Mouse (Mus musculus): ENCODE measurements around the gene Sdr39u1.

Gene Sdr39u1

DNA sequence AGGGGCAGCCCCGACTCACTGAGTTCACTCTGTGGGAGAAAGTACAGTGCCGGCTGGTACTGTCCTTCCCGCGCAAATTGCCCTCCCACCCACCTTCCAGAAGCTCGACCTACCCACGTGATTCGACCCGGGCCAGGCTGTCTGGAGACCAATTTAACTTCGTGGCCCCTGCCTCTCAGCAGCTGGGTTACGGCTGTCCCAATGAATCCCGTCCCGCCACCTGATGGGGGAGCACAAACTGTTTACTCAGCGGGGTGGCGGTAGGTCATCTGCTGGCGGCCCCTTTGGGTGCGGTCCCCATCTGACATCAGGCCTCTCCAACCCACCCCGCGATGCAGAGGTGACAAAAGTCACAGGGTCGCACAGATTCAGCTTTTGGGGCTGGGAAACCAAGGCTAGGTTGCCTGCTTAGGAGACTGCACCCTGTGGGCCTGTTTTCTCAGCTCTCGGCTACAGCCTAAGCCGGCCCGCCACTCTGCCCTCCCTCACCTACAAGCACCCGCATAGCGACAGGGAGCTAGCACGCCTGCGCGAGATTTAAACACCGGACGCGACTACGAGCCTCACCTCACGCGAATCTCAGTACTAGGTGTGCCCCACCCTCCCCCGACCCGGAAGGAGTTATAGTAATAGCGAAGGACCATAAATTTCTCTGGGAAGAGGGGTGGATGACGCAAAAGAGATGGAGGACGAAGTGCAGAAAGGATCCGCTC is at the start of gene Sdr39u1:
Gene Sdr39u1 (minus strand): TSS at position 593 of the 713 bp plus-strand sequence.
- DNase-seq (ENCODE audit: low spot score in 2 of 2), result peak; percentile 52 to 87

DNA sequence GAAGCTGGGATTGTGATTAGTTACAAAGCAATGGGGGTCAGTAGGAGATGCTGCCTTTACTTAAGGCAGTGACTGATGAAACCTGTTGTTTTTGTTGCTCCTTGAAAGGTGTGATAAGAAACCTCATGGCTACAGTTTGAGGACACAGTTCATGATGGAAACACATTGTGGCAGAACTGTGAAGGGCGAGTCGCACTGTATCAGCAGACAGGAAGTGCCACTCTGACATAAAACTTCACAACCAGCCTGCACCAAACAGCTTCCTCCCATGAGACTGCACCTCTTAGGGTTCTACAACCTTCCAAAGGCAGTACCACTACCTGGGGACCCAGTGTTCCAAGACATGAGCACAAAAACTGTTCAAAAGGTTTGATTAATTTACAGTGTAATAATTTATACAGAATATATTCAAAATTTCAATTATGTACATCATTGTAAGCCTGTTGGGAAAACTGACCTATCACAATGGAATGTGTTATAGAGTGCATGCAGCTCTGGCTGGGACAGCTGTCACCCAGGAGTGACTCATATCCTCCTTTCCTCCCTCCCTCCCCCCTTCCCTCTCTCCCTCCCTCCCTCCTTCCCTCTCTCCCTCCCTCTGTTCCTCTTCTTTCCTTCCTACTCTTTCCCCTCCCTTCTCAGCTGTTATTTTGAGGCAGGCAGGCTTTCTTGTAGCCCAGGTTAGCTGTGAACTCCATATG is 46.3 kb upstream of the Sdr39u1 start:
- DNase-seq (ENCODE audit: low spot score in 2 of 2), result no peak

DNA sequence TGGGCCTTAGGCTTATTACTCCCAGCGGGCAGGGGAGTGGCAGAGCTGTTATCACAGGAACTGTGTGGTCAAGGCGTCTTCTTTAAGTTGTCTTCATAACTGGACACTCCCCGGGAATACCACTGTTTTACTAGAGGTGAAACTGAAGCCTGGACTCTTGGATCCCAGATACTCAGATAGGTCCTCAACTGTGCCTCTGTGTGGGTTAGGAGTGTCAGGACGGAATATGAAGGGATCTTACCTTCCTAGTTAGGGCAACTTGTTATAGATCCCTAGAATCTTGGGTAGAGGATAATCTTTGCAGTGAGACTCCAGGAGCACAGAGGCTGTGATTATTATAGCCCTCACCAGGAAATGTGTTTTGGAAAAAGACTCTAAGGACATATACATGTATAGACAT is 44.5 kb upstream of the Sdr39u1 start, which contains the start of gene Cma1:
Gene Cma1 (minus strand): TSS at position 101 of the 400 bp plus-strand sequence.
- no peak for DNase-seq (ENCODE audit: low spot score in 2 of 2)

- DNase-seq (ENCODE audit: low spot score in 2 of 2), result no peak
These were observed 43.5 kb upstream of the Sdr39u1 start for GRCm38 (mm10) chr14:55943601-55944000.

- no peak for DNase-seq (ENCODE audit: low spot score in 2 of 2)
These were observed 40.1 kb upstream of the Sdr39u1 start for GRCm38 (mm10) chr14:55940070-55940800.

GRCm38 (mm10) chr14:55933586-55933985 is 33.5 kb upstream of the Sdr39u1 start:
- no peak for DNase-seq (ENCODE audit: low spot score in 2 of 2)

DNA sequence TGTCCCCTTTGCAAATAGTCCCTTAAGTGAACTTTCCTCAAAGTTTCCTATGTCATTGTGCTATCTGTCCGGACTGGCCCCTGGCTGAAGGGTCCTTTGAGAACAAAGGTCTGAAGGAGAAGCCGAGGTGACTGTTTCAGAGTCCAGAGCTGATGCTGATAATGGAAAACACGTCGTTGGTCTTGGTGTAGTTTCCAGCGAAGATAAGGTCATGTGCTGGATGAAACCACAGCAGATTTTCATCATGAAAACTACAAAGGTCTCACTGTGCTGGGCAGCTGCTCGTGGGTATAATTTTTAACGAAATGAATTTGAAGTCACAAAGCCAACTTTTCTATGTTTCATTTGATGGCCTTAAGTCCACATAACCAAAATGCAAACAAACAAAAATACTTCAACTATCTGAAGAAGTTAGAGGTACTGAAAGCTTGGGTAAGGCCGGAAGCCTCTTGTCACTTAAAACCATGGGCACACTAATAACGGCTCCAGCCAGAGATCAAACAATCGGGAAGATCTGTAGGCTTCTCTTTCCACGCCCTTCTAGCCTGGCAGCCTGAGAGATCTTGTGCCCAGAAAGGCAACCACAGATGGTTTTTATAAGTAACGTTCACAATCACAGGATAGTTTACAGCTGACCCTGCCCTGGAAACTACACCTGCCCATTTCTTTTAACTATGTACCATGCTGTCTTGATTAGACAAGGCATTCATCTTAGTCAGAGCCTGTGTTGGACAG is 29.3 kb upstream of the Sdr39u1 start:
- no peak for DNase-seq (ENCODE audit: low spot score in 2 of 2)

GRCm38 (mm10) chr14:55926847-55927246 is 26.8 kb upstream of the Sdr39u1 start:
- DNase-seq (ENCODE audit: low spot score in 2 of 2), result no peak

DNA sequence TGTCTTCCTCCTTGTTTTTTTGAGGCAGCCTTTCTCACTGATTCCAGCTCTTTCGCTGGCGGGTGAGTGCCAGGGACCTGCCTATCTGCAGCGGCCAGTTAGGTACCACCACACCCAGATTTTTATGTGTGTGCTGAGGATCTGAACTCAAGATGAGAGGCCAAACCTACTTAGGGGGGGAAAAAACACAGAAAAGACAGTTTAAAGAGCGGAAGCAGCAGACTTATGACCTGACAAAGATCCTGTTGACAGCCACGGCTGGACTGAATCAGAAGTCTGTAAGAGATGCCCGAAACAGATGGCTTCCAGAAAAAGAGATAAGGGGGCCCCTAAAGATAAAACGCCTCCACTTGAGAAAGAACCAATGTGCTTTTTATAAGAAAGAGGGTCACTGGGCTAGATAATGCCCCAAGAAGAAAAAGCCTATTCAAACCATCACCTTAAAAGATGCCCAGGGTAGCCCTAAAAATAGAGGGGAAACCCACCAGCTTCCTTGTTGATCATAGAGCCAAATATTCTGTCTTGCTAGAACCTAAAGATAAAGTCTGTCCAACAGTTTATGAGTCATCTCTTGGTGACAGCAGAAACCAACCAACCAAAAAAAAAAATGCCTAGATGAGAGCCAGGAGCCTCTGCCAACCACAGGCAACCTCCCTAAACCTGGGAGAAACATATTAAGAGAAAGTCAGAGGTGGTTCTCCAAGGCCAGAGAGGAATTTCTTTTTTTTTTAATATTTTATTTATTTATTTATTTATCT is 22.6 kb upstream of the Sdr39u1 start:
- peak in 1 of 2 experiments; percentile 42 for DNase-seq (ENCODE audit: low spot score in 2 of 2)

- peak; percentile 35 to 76 for DNase-seq (ENCODE audit: low spot score in 2 of 2)
These were observed 18.4 kb upstream of the Sdr39u1 start for GRCm38 (mm10) chr14:55918240-55919082.

DNA sequence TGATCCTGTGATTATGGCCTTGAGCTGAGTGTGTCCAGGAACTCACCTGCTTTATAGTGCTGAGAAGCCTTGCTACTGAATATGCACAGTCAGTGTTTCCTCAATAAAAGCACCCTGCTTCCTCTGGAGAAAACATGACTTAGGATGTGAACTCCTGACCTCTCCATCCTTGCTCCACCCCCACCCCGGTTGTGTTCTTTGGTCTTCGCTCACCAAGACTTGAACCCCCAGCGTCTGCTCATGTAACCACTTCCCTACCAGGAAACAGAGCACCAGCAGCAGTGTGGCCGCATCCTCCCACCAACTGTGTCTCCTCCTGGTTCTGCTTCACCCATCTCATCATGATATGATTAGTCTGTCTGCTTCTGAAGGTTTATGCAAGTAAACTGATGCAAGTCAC is 13.3 kb upstream of the Sdr39u1 start:
- no peak for DNase-seq (ENCODE audit: low spot score in 2 of 2)

- no peak for DNase-seq (ENCODE audit: low spot score in 2 of 2)
These were observed 5.4 kb upstream of the Sdr39u1 start for GRCm38 (mm10) chr14:55905518-55905917.

GRCm38 (mm10) chr14:55900414-55900755 is 292 bp upstream of the Sdr39u1 start:
- peak in 1 of 2 experiments; percentile 22 for DNase-seq (ENCODE audit: low spot score in 2 of 2)

GRCm38 (mm10) chr14:55898947-55899346 is 1.1 kb downstream of the Sdr39u1 start:
- DNase-seq (ENCODE audit: low spot score in 2 of 2), result no peak

- no peak for DNase-seq (ENCODE audit: low spot score in 2 of 2)
These were observed 2.4 kb downstream of the Sdr39u1 start for GRCm38 (mm10) chr14:55897671-55898070.

DNA sequence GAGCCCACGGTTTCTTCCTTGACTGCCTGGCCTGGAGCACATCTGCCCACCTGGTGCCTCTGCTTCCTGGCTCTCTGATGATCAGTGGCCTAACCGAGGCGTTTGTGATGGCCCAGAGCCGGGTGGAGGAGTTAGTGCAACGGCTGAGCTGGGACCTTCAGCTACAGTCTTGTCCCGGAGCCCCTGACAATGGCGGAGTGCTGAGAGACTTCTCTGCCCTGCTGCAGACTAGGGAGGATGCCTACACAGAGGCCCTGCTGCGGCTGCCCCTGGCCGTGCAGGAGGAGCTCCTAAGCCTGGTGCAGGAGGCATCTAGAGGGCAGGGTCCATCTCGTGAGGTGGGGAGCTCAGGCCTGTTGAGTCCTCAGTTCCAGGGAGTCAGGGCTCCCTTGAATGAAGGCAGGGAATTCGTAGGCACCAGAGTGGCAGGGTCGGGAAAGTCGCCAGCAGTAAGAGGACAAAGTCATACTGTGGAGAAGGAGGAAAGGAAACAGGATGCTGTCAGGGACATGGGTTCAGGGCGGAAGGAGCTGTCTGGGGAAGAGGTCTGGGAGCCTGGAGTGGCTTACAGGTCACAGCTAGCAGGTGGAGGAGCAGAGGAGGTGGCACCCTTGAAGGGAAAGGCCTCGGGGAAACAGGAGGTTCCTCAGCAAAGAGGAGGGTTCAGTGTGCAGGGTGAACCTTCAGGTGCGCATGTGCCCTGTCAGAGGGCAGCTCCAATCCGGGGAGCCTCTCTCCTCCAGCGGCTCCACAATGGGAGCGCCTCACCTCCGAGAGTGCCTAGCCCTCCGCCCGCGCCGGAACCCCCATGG is 13.3 kb downstream of the Sdr39u1 start:
- DNase-seq (ENCODE audit: low spot score in 2 of 2), result no peak

DNA sequence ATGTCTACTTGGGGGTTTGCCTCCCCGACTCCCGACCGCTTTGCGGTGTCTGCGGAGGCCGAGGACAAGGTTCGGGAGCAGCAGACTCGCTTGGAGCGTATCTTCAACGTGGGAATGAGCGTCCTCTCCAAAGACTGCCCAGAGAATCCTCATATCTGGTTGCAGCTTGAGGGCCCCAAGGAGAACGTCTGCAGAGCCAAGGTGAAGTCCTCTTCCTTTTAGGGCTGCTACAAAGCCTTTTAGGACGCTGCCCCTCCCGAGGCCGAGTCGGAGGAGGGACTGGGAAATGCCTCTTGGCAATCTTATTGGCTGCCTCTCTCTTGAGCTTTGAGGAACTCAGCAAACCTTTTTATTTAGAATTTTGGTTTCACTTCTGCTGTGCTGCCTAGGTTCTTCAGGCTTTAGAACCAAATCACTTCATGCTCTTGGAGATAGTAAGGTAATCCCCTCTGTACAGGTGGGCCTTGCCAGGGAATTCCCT is 14.3 kb downstream of the Sdr39u1 start:
- peak in 1 of 2 experiments; percentile 70 for DNase-seq (ENCODE audit: low spot score in 2 of 2)

DNA sequence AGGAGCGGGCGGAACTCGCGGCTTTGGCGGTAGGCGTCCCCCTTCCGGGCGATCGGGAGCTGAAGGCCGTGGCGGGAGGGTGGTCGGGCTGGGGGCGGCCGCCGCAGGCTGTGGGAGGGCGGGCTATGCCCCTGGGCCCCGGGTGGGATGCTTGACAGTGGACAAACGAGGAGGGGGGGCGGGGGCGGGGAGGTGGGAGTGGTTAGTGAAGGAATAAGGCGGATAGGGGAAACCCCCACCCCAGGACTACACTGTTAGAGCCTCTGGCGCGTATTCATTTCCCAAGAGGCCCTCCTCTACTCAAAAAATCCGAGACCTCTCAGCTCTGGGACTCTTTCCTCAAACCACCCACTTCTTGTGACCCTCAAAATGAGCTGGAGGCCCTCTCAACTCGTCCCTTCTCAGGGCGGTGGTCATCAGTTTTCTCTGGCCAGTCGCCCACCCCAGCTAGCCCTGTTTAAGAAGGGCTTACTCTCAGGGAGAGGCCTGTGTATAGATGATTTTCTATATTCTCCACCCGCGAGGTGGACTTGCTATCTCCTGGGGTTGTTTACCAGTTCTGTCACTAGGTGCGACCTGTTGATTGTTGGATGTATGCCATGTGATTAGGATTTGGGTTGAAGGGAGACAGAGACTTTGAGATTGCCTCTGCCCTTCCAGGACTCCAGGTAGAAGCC is 14.8 kb downstream of the Sdr39u1 start:
- peak; percentile 37 to 57 for DNase-seq (ENCODE audit: low spot score in 2 of 2)

GRCm38 (mm10) chr14:55884713-55885113 is 15.4 kb downstream of the Sdr39u1 start, which contains the start of gene Khnyn:
TSS of gene Khnyn (plus strand) at chr14:55884947.
- DNase-seq (ENCODE audit: low spot score in 2 of 2), result peak; percentile 76 to 86

All from spleen, postnatal 10 days (tissue).